Mouse (Mus musculus): ENCODE measurements around the gene Gm17604. TPM values are rescaled to one million over a fixed set of nuclear protein-coding genes. Genes with fewer than 3 reads are reported as not detected.

The Gm17604 gene
- polyA plus RNA-seq, 1 experiment from 2014 or later, result not detected

DNA sequence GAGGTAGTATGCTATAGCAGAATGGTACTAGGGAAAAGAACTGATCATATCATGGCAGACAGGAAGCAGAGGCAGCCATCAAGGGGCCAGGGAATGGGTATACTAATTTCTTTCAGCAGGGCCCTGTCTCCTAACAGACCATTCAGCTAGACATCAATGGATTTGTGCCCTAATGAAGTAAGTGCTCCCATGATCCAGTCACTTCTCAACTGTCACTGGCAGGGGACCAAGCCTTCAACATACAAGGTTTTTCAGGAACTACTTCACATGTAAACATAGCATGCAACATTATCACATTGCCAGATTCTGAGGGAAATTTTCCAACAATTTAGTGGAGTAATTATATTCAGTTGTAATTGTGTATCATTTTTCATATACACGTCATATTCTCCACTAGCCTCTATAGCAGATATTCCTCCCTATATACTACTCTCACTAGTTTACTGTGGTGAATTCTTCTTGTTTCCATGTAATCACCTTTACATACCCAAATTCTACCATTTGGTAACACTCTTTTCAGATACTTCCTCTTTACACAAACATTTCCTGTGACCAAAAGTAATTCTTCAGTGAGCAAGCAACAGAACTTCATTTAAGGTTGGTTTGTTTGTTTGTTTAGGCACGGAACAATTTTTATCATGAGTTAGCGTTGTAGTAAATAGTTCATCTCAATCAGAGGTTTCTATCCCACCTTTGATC, 38.7 kb downstream of the Gm17604 start:
- Histone ChIP-seq H3K27me3 (replicated peaks; ENCODE audit: control insufficient read depth, insufficient read depth, low read length) (no peaks in the 10 kb centered on the region), H3K36me3 (ENCODE audit: control insufficient read depth, insufficient read depth) (no peaks in the 10 kb centered on the region), H3K4me2 (replicated peaks; ENCODE audit: low read depth) (no peak overlapping the region), H3K9me3 (ENCODE audit: control insufficient read depth) (no peaks in the 10 kb centered on the region), H3K9ac (ENCODE audit: low read depth, low read length) (no peak overlapping the region), H3K4me3 (ENCODE audit: low read depth, low read length) (no peak overlapping the region), H3K4me1 (replicated peaks; ENCODE audit: control insufficient read depth, insufficient read depth, low read length) (no peaks in the 10 kb centered on the region), H3K27ac (ENCODE audit: low read depth, low read length) (no peak overlapping the region)
- ATAC-seq, result no peak
- TF ChIP-seq CTCF (IDR thresholded peaks at IDR 0.05; ENCODE audit: low read depth), result no peak
- 78% methylated on average over 3 of the region's 3 CpGs for WGBS

Other genes starting within 250 kb of the Gm17604 start
- gene Mospd2, start 24.5 kb downstream of the Gm17604 start, polyA plus RNA-seq (2015; fragmentation: Nextera tagmentation; extraction: Ambion mirVana), result 19.4 and 20.6 TPM in 2 replicates
- 2.1 TPM in 2 replicates for gene Fancb, start 24.2 kb downstream of the Gm17604 start, polyA plus RNA-seq (2015; fragmentation: Nextera tagmentation; extraction: Ambion mirVana)